Mouse (Mus musculus): ENCODE results near the gene 1110008P14Rik. TPM values are rescaled to one million over a fixed set of nuclear protein-coding genes. Genes with fewer than 3 reads are reported as not detected.
A peak's percentile ranks its signal among the peaks of the same experiment; 100 is the strongest.

The 1110008P14Rik gene
- polyA plus RNA-seq, 1 experiment from 2014 or later: 79.7 TPM

GRCm38 (mm10) chr2:32353007-32353542, 28.7 kb downstream of the 1110008P14Rik start, which contains the start of gene Dnm1:
Dnm1 (minus strand) TSS chr2:32353338.
- H3K9me3 ChIP-seq (ENCODE audit: control insufficient read depth, low read length): no peaks in the 10 kb centered on the region
- WGBS: under 1% methylated on average over 30 of the region's 63 CpGs
- peaks cover 17% of the 10 kb centered on the region for H3K4me1 ChIP-seq (ENCODE audit: control insufficient read depth, insufficient read depth, low read length)
- H3K36me3 ChIP-seq (ENCODE audit: control insufficient read depth, insufficient read depth, low read length): 0 out of 2 replicates have a peak, but pooled peaks cover 8% of the 10 kb centered on the region
- ATAC-seq (ENCODE audit: low read depth) (peak; percentile 74), DNase-seq (ENCODE audit: low spot score) (peak; percentile 91)
- H3K4me3 ChIP-seq (ENCODE audit: low read depth, low read length): peak within 1 kb of the TSS; percentile 73
- H3K4me2 ChIP-seq (ENCODE audit: low read depth, low read length): peak within 1 kb of the TSS; percentile 69
- H3K27ac ChIP-seq (replicated peaks; ENCODE audit: low read depth, low read length): peak within 1 kb of the TSS; percentile 86
- peak within 1 kb of the TSS; percentile 83 for H3K9ac ChIP-seq (ENCODE audit: low read depth, low read length)
- no peaks in the 10 kb centered on the region for H3K27me3 ChIP-seq (replicated peaks; ENCODE audit: control insufficient read depth, insufficient read depth, low read length)

DNA sequence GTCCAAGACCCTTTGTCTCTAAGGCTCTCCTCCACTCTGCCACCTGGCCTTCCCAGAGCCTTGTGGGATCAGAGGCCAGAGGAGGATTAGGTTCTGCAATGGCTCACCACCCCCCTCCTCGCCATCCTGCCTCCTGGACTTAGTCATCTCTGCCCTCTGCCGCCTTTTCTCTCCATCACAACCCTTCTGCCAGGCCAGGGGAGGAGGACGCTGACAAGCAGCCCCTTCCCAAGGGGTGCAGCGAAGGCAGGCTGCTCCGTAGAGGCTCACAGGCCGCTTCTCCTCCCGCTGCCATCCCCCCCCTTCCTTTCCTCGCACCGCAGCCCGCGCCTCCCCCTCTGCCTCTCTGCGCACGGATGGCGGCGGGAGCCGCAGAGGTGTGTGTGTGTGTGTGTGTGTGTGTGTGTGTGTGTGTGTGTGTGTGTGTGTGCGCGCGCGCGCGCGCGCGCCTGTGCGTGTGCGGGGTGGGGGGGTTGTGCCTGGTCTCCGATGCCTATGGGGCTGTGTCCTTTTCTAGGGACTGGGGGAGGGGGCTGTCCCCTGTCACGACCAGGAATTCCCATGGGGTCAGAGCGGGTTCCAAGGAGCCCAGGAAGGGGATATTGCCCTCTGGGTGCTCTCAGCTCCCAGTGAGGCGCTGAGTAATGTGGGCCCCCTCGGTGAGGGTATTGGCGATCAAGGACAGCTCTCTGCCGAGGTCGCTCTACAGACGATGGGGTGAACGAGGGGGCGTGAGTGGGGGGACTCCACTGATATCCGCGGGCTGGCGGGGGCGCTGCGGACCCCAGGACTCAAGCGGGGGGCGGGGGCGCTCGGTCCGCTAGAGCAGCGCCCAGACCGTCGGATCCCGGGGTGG, 29.4 kb downstream of the 1110008P14Rik start, which contains the start of gene Ciz1:
Gene Ciz1, plus strand, starts transcription at position 177 of the 856 bp plus-strand sequence.
- WGBS: 0% methylated on average over 16 of the region's 52 CpGs
- H3K9ac ChIP-seq (ENCODE audit: low read depth, low read length): peak within 1 kb of the TSS; percentile 83
- H3K27me3 ChIP-seq (replicated peaks; ENCODE audit: control insufficient read depth, insufficient read depth, low read length): no peaks in the 10 kb centered on the region
- H3K36me3 ChIP-seq (ENCODE audit: control insufficient read depth, insufficient read depth, low read length): peaks cover 14% of the 10 kb centered on the region; the same call in 1 of the 2 replicates
- H3K9me3 ChIP-seq (ENCODE audit: control insufficient read depth, low read length): no peaks in the 10 kb centered on the region
- H3K27ac ChIP-seq (replicated peaks; ENCODE audit: low read depth, low read length): peak within 1 kb of the TSS; percentile 86
- peak within 1 kb of the TSS; percentile 73 for H3K4me3 ChIP-seq (ENCODE audit: low read depth, low read length)
- DNase-seq (ENCODE audit: low spot score) (peak; percentile 50), ATAC-seq (ENCODE audit: low read depth) (peak; percentile 55)
- peaks cover 17% of the 10 kb centered on the region for H3K4me1 ChIP-seq (ENCODE audit: control insufficient read depth, insufficient read depth, low read length)
- H3K4me2 ChIP-seq (ENCODE audit: low read depth, low read length): peak within 1 kb of the TSS; percentile 69

- Histone ChIP-seq H3K36me3 (ENCODE audit: control insufficient read depth, insufficient read depth, low read length) (peaks cover 14% of the 10 kb centered on the region; the same call in 1 of the 2 replicates), H3K9ac (ENCODE audit: low read depth, low read length) (peak overlapping the region; percentile 83), H3K4me1 (ENCODE audit: control insufficient read depth, insufficient read depth, low read length) (peaks cover 17% of the 10 kb centered on the region), H3K27me3 (replicated peaks; ENCODE audit: control insufficient read depth, insufficient read depth, low read length) (no peaks in the 10 kb centered on the region), H3K9me3 (ENCODE audit: control insufficient read depth, low read length) (no peaks in the 10 kb centered on the region), H3K27ac (replicated peaks; ENCODE audit: low read depth, low read length) (no peak overlapping the region; the same call in 1 of the 2 replicates), H3K4me3 (ENCODE audit: low read depth, low read length) (peak overlapping the region; percentile 73), H3K4me2 (ENCODE audit: low read depth, low read length) (peak overlapping the region; percentile 69)
- 35% methylated on average over 9 of the region's 9 CpGs for WGBS
- ATAC-seq (ENCODE audit: low read depth) (no peak), DNase-seq (ENCODE audit: low spot score) (no peak)
Measured at GRCm38 (mm10) chr2:32351471-32351961, 30.2 kb downstream of the 1110008P14Rik start.

DNA sequence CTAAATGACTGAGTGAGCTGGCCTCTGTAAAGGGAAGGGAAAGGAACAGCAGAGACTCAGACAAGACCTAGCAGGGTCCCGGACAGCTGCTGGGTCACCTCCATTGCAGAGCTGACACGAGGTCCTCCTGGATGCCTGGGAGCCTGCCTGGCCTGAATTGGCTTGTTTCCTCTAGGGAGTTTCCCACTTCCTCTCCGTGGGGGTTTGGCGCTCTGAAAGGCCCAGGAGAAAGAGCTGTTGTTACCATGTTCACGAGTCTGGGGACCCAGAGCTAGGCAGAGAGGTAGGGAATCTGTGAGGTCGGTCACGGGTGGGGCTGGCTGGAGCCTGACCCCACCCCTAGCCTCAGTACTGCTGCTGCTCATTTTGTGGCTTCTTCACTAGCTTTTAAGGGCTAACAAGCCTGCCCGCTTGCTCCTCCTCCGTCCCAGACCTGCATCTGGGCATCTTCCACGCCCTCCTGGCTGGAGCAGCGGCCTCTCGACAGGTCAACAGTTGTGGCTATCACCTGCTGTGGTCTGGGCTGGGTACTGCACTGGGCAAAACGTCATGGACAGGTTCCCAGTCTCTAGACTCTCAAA, 31.2 kb downstream of the 1110008P14Rik start:
- H3K9me3 ChIP-seq (ENCODE audit: control insufficient read depth, low read length): no peaks in the 10 kb centered on the region
- 46% methylated on average over 13 of the region's 13 CpGs for WGBS
- ATAC-seq (ENCODE audit: low read depth) (no peak), DNase-seq (ENCODE audit: low spot score) (no peak)
- H3K27me3 ChIP-seq (replicated peaks; ENCODE audit: control insufficient read depth, insufficient read depth, low read length): no peaks in the 10 kb centered on the region
- H3K4me1 ChIP-seq (ENCODE audit: control insufficient read depth, insufficient read depth, low read length): peaks cover 17% of the 10 kb centered on the region
- peak overlapping the region; percentile 69 for H3K4me2 ChIP-seq (ENCODE audit: low read depth, low read length)
- no peak overlapping the region for H3K4me3 ChIP-seq (ENCODE audit: low read depth, low read length)
- H3K36me3 ChIP-seq (ENCODE audit: control insufficient read depth, insufficient read depth, low read length): peaks cover 14% of the 10 kb centered on the region; the same call in 1 of the 2 replicates
- H3K27ac ChIP-seq (replicated peaks; ENCODE audit: low read depth, low read length): no peak overlapping the region
- no peak overlapping the region for H3K9ac ChIP-seq (ENCODE audit: low read depth, low read length)

GRCm38 (mm10) chr2:32349625-32350255, 32.0 kb downstream of the 1110008P14Rik start:
- ATAC-seq (ENCODE audit: low read depth) (no peak), DNase-seq (ENCODE audit: low spot score) (no peak)
- Histone ChIP-seq H3K9me3 (ENCODE audit: control insufficient read depth, low read length) (no peaks in the 10 kb centered on the region), H3K36me3 (ENCODE audit: control insufficient read depth, insufficient read depth, low read length) (peaks cover 16% of the 10 kb centered on the region; the same call in 1 of the 2 replicates), H3K27ac (replicated peaks; ENCODE audit: low read depth, low read length) (no peak overlapping the region), H3K4me1 (ENCODE audit: control insufficient read depth, insufficient read depth, low read length) (peaks cover 17% of the 10 kb centered on the region), H3K27me3 (replicated peaks; ENCODE audit: control insufficient read depth, insufficient read depth, low read length) (no peaks in the 10 kb centered on the region), H3K4me2 (ENCODE audit: low read depth, low read length) (no peak overlapping the region), H3K9ac (ENCODE audit: low read depth, low read length) (0 out of 2 replicates have a peak overlapping the region, but pooled peaks have one; percentile 34), H3K4me3 (ENCODE audit: low read depth, low read length) (no peak overlapping the region)
- 48% methylated on average over 8 of the region's 8 CpGs for WGBS

DNA sequence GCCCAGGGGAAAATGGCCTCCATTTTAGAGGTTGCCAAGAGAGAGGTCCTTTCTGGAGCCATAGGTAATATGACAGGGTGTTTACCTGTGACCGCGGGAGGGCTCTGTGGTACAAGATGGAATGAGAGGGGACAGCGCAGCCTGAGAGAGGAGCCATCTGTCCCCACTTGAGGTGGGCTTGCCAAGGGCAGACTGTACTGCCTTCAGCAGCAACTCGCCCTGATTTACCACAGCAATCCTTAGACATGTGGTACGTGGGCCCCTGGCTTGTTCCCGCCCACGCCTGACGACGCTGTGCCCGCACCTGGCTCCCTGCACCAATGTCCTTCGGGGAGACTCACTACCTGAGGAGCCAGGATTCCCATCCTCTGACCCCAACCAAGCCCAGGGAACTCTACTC, 33.4 kb downstream of the 1110008P14Rik start:
- Histone ChIP-seq H3K27ac (replicated peaks; ENCODE audit: low read depth, low read length) (no peak overlapping the region), H3K4me1 (ENCODE audit: control insufficient read depth, insufficient read depth, low read length) (peaks cover 17% of the 10 kb centered on the region), H3K27me3 (replicated peaks; ENCODE audit: control insufficient read depth, insufficient read depth, low read length) (no peaks in the 10 kb centered on the region), H3K4me2 (ENCODE audit: low read depth, low read length) (no peak overlapping the region), H3K9ac (ENCODE audit: low read depth, low read length) (no peak overlapping the region; the same call in 1 of the 2 replicates), H3K9me3 (ENCODE audit: control insufficient read depth, low read length) (no peaks in the 10 kb centered on the region), H3K36me3 (ENCODE audit: control insufficient read depth, insufficient read depth, low read length) (peaks cover 19% of the 10 kb centered on the region), H3K4me3 (ENCODE audit: low read depth, low read length) (no peak overlapping the region)
- no peak for ATAC-seq (ENCODE audit: low read depth)
- no peak for DNase-seq (ENCODE audit: low spot score)
- 81% methylated on average over 10 of the region's 11 CpGs for WGBS

DNA sequence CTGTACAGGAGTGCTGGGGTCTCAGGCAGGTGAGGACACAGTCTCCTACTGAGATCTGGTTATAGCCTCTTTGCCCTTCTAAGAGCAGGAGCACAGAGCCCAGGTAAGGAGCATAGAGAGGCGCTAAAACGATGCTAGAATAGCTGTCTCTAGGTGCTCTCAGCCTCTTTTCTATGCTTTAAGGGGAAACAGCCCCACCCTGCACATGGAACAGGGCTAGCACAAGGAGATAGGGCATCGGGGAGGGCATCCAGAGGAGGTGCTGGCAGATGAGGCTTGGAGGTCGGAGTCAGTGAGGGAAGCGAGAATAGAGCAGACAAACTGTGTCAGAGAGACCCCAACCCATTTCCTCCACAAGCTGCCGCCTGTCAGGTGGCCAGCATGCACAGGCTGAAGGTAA, 34.7 kb downstream of the 1110008P14Rik start:
- H3K36me3 ChIP-seq (ENCODE audit: control insufficient read depth, insufficient read depth, low read length): peaks cover 21% of the 10 kb centered on the region
- H3K4me2 ChIP-seq (ENCODE audit: low read depth, low read length): no peak overlapping the region
- WGBS: 76% methylated on average over 6 of the region's 6 CpGs
- no peak overlapping the region for H3K4me3 ChIP-seq (ENCODE audit: low read depth, low read length)
- DNase-seq (ENCODE audit: low spot score): no peak
- no peak overlapping the region for H3K9ac ChIP-seq (ENCODE audit: low read depth, low read length)
- H3K4me1 ChIP-seq (ENCODE audit: control insufficient read depth, insufficient read depth, low read length): peaks cover 19% of the 10 kb centered on the region
- H3K27ac ChIP-seq (replicated peaks; ENCODE audit: low read depth, low read length): no peak overlapping the region
- H3K27me3 ChIP-seq (replicated peaks; ENCODE audit: control insufficient read depth, insufficient read depth, low read length): no peaks in the 10 kb centered on the region
- no peak for ATAC-seq (ENCODE audit: low read depth)
- H3K9me3 ChIP-seq (ENCODE audit: control insufficient read depth, low read length): no peaks in the 10 kb centered on the region

Measured in embryonic facial prominence, embryonic 14.5 days (tissue).